Mouse (Mus musculus) ovary, postnatal 36 days (tissue): Measurements from ENCODE around the gene Gm21887.
A peak's percentile ranks its signal among the peaks of the same experiment; 100 is the strongest.
"Not testable (repeated sequence)": the region's sequence is repeated elsewhere in the genome, so short reads cannot be mapped to it uniquely, and the experiment has no call there.

Experiments
- DNase-seq: peaks from one replicate; pipeline ENCODE4 v3.0.0; 2022; ENCODE audit warnings: low spot score, mixed read lengths

The Gm21887 gene

DNA sequence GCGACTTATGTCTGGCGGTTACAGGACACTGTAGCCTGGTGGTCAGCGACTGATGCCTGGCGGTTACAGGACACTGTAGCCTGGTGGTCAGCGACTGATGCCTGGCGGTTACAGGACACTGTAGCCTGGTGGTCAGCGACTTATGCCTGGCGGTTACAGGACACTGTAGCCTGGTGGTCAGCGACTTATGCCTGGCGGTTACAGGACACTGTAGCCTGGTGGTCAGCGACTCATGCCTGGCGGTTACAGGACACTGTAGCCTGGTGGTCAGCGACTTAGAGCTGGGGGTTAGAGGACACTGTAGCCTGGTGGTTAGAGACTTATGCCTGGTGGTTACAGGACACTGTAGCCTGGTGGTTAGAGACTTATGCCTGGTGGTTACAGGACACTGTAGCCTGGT, 4.0 kb downstream of the Gm21887 start:
- not testable (repeated sequence) for DNase-seq

DNA sequence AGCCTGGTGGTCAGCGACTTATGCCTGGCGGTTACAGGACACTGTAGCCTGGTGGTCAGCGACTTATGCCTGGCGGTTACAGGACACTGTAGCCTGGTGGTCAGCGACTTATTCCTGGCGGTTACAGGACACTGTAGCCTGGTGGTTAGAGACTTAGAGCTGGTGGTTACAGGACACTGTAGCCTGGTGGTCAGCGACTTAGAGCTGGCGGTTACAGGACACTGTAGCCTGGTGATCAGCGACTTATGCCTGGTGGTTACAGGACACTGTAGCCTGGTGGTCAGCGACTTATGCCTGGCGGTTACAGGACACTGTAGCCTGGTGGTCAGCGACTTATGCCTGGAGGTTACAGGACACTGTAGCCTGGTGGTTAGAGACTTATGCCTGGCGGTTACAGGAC, 4.6 kb downstream of the Gm21887 start:
- not testable (repeated sequence) for DNase-seq

DNA sequence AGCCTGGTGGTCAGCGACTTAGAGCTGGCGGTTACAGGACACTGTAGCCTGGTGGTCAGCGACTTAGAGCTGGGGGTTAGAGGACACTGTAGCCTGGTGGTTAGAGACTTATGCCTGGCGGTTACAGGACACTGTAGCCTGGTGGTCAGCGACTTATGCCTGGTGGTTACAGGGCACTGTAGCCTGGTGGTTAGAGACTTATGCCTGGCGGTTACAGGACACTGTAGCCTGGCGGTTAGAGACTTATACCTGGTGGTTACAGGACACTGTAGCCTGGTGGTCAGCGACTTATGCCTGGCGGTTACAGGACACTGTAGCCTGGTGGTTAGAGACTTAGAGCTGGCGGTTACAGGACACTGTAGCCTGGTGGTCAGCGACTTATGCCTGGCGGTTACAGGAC, 6.4 kb downstream of the Gm21887 start:
- not testable (repeated sequence) for DNase-seq

DNA sequence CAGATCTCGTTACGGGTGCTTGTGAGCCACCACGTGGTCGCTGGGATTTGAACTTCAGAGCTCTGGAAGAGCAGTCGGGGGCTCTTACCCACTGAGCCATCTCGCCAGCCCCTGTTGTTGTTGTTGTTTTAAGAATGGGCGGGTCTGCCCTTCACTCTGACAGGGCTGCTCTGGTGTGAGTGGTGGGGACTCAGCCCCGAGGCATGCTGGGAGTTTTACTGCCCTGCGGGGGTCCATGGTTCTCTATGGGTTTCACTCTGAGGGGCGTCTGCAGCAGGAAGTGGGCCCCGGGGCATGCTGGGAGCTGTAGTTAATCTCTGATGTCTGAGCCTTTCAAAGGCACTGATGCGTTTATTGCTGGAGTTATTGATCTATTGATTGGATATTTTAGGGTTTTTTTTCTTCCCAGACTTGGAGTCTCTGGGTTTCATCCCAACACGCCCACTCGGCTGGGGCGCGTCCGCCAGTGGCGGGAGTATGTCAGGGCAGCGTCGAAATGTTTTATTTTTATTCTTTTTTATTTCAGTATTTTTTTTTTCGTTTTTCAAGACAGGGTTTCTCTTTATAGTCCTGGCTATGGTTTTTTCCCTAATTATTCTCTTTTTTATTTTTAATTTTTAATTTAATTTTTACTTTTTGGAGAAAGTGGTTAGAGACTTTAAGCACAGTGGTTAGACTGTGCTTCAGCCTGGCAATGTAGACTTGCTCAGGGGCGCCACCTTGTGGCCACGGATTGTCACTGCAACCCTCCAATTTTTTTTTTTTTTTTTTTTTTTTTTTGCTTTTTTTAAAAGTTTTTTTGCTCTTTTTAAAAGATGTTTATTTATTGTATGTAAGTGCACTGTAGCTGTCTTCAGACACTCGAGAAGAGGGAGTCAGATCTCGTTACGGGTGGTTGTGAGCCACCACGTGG, 8.1 kb downstream of the Gm21887 start:
- peak; percentile 68 for DNase-seq

DNA sequence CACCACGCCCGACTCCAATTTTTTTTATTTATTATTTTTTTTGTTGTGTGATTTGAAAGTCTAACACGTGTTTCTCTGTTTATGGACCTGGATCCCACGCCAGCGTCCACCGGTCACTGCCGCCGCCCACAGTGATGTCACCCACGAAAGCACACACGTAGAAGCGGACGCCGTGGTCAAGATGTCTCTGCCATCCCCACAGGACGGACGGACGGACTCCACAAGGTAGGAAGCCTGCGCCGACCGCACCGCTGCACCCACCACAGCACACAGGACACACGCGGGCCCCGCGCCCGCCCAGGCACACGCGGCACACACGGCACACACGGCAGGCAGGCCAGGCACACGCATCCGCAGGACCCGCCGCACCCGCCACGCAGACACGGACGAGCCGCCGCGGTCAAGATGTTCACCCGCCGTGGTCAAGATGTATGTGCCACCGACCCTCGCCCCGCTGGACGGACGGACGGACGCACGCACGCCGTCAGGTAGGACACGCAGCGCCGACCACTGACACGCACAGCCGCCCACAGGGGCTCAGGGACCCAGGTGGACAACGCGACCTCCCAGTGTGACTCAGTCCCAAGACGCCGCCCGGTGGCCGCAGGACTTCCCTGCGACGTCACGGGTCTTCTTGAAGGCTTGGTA, 9.2 kb downstream of the Gm21887 start:
- DNase-seq: peak; percentile 49

DNA sequence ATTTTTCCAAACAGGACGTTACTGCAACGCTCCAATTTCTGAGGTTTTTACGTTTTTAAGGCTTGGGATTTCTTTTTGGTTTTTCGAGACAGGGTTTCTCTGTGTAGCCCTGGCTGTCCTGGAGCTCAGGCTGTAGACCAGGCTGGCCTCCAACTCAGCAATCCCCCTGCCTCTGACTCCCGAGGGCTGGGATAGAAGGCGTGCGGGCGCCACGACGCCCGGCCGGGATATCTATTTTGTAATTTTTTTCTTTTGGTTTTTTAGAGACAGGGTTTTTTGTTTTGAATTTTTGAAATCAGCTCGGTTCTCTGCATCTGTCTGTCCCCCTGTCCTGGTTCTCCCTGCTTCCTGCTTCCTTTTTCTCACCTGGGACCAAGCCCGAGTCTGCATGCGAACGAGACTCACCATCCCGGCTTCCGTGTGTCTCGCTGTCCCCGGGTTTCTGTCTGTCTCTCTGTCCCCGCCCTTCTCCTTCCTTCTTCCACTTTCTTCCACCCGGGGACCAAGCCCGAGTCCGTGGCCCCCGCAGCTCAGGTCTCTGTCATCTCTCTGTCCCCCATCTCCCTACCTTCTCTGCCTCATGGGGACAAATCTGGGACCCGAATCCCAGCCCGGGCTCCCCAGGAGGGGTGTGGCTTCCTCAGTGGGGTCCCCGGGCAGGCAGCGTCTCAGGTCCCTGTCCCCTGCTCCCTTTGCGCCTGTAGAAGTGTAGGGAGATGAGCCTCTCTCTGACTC, 9.9 kb downstream of the Gm21887 start:
- not testable (repeated sequence) for DNase-seq

DNA sequence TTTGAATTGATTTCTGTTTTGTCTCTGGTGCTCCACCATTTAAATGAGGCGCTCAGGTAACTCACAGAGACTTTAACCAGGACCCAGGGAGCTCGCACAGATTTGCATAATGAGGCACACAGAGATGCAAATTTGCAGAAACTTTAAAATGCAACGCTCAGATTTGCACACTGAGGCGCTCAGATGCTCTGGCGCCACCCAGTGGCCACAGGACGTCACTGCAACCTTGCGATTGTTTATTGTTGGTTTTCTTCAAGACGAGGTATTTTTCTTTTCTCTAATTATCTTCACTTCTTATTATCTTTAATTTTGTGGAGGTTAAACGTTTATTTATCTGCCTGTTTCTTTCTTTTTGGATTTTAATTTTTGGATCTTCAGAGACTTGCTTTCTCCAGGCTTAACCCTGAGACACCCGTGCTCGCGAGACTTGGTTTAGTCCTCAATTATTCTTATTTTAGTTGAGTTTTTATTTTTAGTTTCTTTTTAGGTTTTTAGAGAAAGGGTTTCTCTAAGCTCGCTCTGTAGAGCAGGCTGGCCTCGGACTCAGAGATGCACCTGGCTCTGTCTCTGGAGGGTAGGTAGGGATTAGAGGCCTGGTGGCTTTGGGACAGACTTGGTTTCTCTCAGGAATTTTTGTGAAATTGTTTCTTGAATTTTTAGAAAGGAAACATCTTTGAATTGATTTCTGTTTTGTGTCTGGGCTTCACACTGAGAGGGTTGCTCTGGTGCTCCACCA, 10.7 kb downstream of the Gm21887 start:
- peak; percentile 88 for DNase-seq

DNA sequence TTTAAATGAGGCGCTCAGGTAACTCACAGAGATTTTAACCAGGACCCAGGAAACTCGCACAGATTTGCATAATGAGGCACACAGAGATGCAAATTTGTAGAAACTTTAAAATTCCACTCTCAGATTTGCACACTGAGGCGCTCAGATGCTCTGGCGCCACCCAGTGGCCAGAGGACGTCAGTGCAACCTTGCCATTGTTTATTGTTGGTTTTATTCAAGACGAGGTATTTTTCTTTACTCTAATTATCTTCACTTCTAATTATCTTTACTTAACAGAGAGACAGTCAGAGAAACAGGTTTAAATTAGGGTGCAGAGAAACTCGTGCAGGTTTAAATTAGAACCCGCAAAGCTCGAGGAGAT, 11.2 kb downstream of the Gm21887 start:
- DNase-seq: peak; percentile 63

DNA sequence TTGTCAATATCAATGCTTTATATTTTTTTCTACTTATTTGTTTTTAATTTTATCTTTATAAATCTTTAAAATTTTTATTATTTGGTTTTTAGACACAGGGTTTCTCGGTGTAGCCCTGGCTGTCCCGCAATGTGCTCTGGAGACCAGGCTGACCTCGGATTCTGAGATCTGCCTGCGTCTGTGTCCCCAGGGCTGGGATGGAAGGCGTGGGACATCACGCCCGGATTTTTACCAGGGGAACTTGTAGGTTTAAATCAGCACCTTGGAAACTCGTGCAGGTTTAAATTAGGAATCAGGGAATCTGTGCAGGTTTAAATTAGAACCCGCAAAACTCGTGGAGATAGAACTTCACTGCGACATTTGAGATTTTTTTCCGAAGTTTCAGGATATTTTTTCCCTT, 11.7 kb downstream of the Gm21887 start:
- not testable (repeated sequence) for DNase-seq

DNA sequence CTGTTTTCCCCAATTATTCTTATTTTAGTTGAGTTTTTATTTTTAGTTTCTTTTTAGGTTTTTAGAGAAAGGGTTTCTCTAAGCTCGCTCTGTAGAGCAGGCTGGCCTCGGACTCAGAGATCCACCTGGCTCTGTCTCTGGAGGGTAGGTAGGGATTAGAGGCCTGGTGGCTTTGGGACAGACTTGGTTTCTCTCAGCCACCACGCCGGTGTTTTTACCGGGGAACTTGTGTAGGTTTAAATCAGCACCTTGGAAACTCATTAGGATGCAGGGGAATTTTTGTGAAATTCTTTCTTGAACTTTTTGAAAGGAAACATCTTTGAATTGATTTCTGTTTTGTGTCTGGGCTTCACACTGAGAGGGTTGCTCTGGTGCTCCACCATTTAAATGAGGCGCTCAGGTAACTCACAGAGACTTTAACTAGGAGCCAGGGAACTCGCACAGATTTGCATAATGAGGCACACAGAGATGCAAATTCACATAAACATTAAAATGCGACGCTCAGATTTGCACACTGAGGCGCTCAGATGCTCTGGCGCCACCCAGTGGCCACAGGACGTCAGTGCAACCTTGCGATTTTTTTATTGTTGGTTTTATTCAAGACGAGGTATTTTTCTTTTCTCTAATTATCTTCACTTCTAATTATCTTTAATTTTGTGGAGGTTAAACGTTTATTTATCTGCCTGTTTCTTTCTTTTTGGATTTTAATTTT, 12.4 kb downstream of the Gm21887 start:
- DNase-seq: not testable (repeated sequence)
